Mouse (Mus musculus) myocyte (in vitro differentiated cells): Measurements from ENCODE around the gene Eif2ak1. TPM values are rescaled to one million over a fixed set of nuclear protein-coding genes. Genes with fewer than 3 reads are reported as not detected.

Experiments used
- H3K27me3 ChIP-seq: one replicate; pipeline ENCODE4 v1.6.1; 2011; ENCODE audit not compliant: control insufficient read depth, insufficient read depth, insufficient read length
- H3K36me3 ChIP-seq: one replicate; pipeline ENCODE4 v1.6.1; 2011; ENCODE audit not compliant: control insufficient read depth, insufficient read depth
- H3K4me2 ChIP-seq: one replicate; pipeline ENCODE4 v1.6.1; 2011; ENCODE audit warnings: low read depth, control low read depth
- H3K4me3 ChIP-seq: one replicate; pipeline ENCODE4 v1.5.1; 2011; ENCODE audit warnings: mild to moderate bottlenecking, control low read depth, moderate library complexity
- H3K79me2 ChIP-seq: one replicate; pipeline ENCODE4 v1.6.1; 2011; ENCODE audit not compliant: control insufficient read depth, insufficient read depth
- H3ac ChIP-seq: one replicate; pipeline ENCODE4 v1.6.1; 2011; ENCODE audit not compliant: control insufficient read depth, insufficient read length
- CEBPB ChIP-seq: IDR thresholded peaks from 2 replicates; pipeline ENCODE4 v1.6.1; 2011; ENCODE audit warnings: mild to moderate bottlenecking, moderate library complexity; ENCODE audit not compliant: poor library complexity, insufficient read depth, severe bottlenecking
- E2F4 ChIP-seq: IDR thresholded peaks from one replicate; pipeline ENCODE4 v1.6.1; 2011; ENCODE audit warnings: mild to moderate bottlenecking, control low read depth, moderate library complexity; ENCODE audit not compliant: insufficient read depth
- MAX ChIP-seq: IDR thresholded peaks from one replicate; pipeline ENCODE4 v1.6.1; 2011; ENCODE audit warnings: low read depth, mild to moderate bottlenecking, control low read depth
- MYOD1 ChIP-seq, 3 experiments: IDR thresholded peaks; one replicate each; pipeline ENCODE4 v1.6.1; 2011; ENCODE audit warnings: control low read depth in 2 of 3, low read depth in 2 of 3, mild to moderate bottlenecking in 2 of 3, moderate library complexity in 1 of 3; ENCODE audit not compliant: insufficient read length in 2 of 3, control insufficient read depth in 1 of 3
- MYOG ChIP-seq, 3 experiments: IDR thresholded peaks; one replicate each; pipeline ENCODE4 v1.6.1; 2011; ENCODE audit warnings: control low read depth in 2 of 3, low read depth in 2 of 3, mild to moderate bottlenecking in 2 of 3; ENCODE audit not compliant: insufficient read length in 2 of 3, control insufficient read depth in 1 of 3, insufficient read depth in 1 of 3
- POLR2A ChIP-seq: IDR thresholded peaks from one replicate; pipeline ENCODE4 v1.6.1; 2011; ENCODE audit warnings: low read depth, mild to moderate bottlenecking, control low read depth, moderate library complexity; ENCODE audit not compliant: insufficient read length
- POLR2AphosphoS2 ChIP-seq: IDR thresholded peaks from one replicate; pipeline ENCODE4 v1.6.1; 2011; ENCODE audit warnings: low read depth, control low read depth; ENCODE audit not compliant: insufficient read length
- REST ChIP-seq: IDR thresholded peaks from one replicate; pipeline ENCODE4 v1.6.1; 2011; ENCODE audit warnings: mild to moderate bottlenecking, control low read depth, moderate library complexity; ENCODE audit not compliant: insufficient read depth, insufficient read length
- SRF ChIP-seq: IDR thresholded peaks from one replicate; pipeline ENCODE4 v1.6.1; 2011; ENCODE audit warnings: low read depth; ENCODE audit not compliant: control insufficient read depth, insufficient read length
- TCF12 ChIP-seq: IDR thresholded peaks from one replicate; pipeline ENCODE4 v1.6.1; 2011; ENCODE audit warnings: mild to moderate bottlenecking, control low read depth; ENCODE audit not compliant: poor library complexity, insufficient read depth, severe bottlenecking
- TCF3 ChIP-seq: IDR thresholded peaks from one replicate; pipeline ENCODE4 v1.6.1; 2011; ENCODE audit warnings: low read depth, control low read depth; ENCODE audit not compliant: insufficient read length
- USF1 ChIP-seq: IDR thresholded peaks from one replicate; pipeline ENCODE4 v1.6.1; 2011; ENCODE audit warnings: low read depth, mild to moderate bottlenecking, control low read depth, moderate library complexity
- polyA plus RNA-seq: library from polyadenylated mRNA; unstranded; fragments of >200 nt; fragmentation: generic; extraction: Trizol; gene quantifications from one replicate; pipeline ENCODE4 v1.2.1, GENCODE M21; 2012; ENCODE audit warnings: missing spikeins

The Eif2ak1 gene
- polyA plus RNA-seq, 1 experiment: 17.0 TPM

DNA sequence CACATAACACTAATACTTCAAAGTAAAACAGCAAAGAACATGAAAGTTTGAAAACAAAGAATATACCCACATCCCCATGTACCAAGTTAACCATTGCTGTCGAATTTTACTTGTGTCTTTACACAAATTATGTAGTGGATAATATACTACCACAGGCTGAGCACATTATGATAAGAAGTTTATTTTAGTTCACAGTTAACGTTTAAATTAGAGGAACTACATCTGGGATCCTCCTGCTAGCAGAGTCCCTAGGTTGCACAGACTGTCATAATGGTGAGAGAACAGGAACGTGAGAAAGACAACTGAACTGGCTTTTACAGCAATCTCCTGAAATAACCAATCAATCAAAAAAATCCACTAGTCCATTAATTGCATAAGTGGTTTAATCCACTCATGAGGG is 10.3 kb upstream of the Eif2ak1 start:
- Histone ChIP-seq H3K79me2 (no peaks in the 10 kb centered on the region), H3K27me3 (peaks cover 11% of the 10 kb centered on the region)

GRCm38 (mm10) chr5:143809421-143810090 is 8.0 kb upstream of the Eif2ak1 start:
- Histone ChIP-seq H3K4me2 (no peak overlapping the region), H3K27me3 (peaks cover 11% of the 10 kb centered on the region), H3K36me3 (no peaks in the 10 kb centered on the region), H3K4me3 (no peak overlapping the region), H3ac (no peak overlapping the region), H3K79me2 (no peaks in the 10 kb centered on the region)
- TF ChIP-seq MYOG (IDR thresholded peaks at IDR 0.05; ENCODE audit: control insufficient read depth in 1 of 3, insufficient read depth in 1 of 3, insufficient read length in 2 of 3, low read depth in 2 of 3) (no peak), E2F4 (no peak), MAX (no peak), TCF3 (no peak), USF1 (no peak), TCF12 (no peak)

More for the DNA sequence above, 10.3 kb upstream of the Eif2ak1 start:
- TF ChIP-seq REST (no peak), TCF3 (no peak), MYOD1 (IDR thresholded peaks at IDR 0.05; ENCODE audit: control insufficient read depth in 1 of 3, insufficient read length in 2 of 3, low read depth in 2 of 3) (no peak), POLR2A (no peak), MYOG (IDR thresholded peaks at IDR 0.05; ENCODE audit: control insufficient read depth in 1 of 3, insufficient read depth in 1 of 3, insufficient read length in 2 of 3, low read depth in 2 of 3) (no peak), POLR2AphosphoS2 (no peak), CEBPB (no peak), MAX (no peak), USF1 (no peak), TCF12 (no peak), SRF (no peak), E2F4 (no peak)
- no peak overlapping the region for H3ac ChIP-seq
- no peaks in the 10 kb centered on the region for H3K36me3 ChIP-seq
- H3K4me2 ChIP-seq: no peak overlapping the region
- no peak overlapping the region for H3K4me3 ChIP-seq

- no peak overlapping the region for H3ac ChIP-seq
- H3K4me2 ChIP-seq: no peak overlapping the region
- H3K27me3 ChIP-seq: peaks cover 6% of the 10 kb centered on the region
- TF ChIP-seq SRF: no peak
- TF ChIP-seq CEBPB: no peak
- no peak for TF ChIP-seq MYOD1 (IDR thresholded peaks at IDR 0.05; ENCODE audit: control insufficient read depth in 1 of 3, insufficient read length in 2 of 3, low read depth in 2 of 3)
- TF ChIP-seq E2F4: no peak
- no peak for TF ChIP-seq TCF12
- TF ChIP-seq REST: no peak
- no peak for TF ChIP-seq POLR2AphosphoS2
- TF ChIP-seq USF1: no peak
- no peak for TF ChIP-seq MYOG (IDR thresholded peaks at IDR 0.05; ENCODE audit: control insufficient read depth in 1 of 3, insufficient read depth in 1 of 3, insufficient read length in 2 of 3, low read depth in 2 of 3)
- TF ChIP-seq POLR2A: no peak
- TF ChIP-seq MAX: no peak
- no peak for TF ChIP-seq TCF3
- H3K4me3 ChIP-seq: no peak overlapping the region
- no peaks in the 10 kb centered on the region for H3K79me2 ChIP-seq
- no peaks in the 10 kb centered on the region for H3K36me3 ChIP-seq
Measured at GRCm38 (mm10) chr5:143811653-143812052, 5.9 kb upstream of the Eif2ak1 start.

DNA sequence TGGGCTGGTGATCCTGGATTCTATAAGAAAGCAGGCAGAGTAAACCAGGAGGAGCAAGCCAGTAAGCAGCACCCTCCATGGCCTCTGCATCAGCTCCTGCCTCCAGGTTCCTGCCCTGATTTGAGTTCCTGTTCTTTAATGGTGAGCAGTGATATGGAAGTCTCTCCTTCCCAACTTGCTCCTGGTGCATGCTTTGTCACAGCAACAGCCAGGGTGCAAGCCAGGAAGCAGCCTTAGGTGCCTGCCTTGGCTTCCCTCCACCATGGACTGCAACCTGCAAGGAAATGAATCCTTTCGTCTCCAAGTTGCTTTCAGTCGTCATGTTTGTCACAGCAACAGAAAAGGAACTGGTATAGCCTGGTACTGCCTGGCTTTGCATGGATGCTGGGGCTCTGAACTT is 3.0 kb upstream of the Eif2ak1 start:
- H3ac ChIP-seq: no peak overlapping the region
- H3K4me2 ChIP-seq: no peak overlapping the region
- peaks cover 6% of the 10 kb centered on the region for H3K27me3 ChIP-seq
- H3K36me3 ChIP-seq: no peaks in the 10 kb centered on the region
- peaks cover 11% of the 10 kb centered on the region for H3K79me2 ChIP-seq
- no peak overlapping the region for H3K4me3 ChIP-seq
- TF ChIP-seq E2F4 (no peak), MAX (no peak), CEBPB (no peak), REST (no peak), MYOG (IDR thresholded peaks at IDR 0.05; ENCODE audit: control insufficient read depth in 1 of 3, insufficient read depth in 1 of 3, insufficient read length in 2 of 3, low read depth in 2 of 3) (no peak), SRF (no peak), TCF12 (no peak), TCF3 (no peak), POLR2A (no peak), POLR2AphosphoS2 (no peak), USF1 (no peak), MYOD1 (IDR thresholded peaks at IDR 0.05; ENCODE audit: control insufficient read depth in 1 of 3, insufficient read length in 2 of 3, low read depth in 2 of 3) (no peak)
